ENCODE assay signal across 17 mouse cellular contexts in the genomic region with DNA sequence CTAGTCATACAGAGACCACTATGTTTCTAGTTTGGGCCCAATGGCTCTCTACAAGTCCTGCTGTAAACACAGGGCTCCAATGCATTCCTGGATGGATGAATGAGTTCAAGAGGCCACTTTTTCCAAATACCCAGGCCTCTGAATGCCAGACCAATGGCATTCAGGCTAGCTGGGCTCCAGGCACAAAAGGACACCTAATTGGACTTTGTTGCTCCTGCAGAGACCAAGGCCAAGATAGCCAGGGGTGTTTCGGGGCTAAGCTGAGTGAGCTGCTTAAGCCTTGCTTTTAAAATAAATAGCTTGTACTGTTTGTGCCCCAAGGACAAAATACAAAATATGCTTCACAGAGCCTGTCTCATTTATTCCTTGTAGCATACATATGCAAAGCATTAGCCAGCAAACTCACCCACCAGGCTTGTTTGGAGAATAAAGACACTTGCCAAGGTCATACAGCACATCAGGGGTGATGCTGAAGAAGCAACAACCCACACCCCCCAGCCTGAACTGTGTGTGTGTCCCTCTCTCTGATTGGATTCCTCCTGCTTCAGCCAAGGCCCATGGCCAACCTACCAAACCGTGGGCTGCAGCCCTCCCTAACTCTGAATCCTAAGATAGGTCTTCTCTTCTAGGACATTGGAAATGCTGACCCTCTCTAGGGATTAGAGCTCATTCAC. TPM values are rescaled to one million over a fixed set of nuclear protein-coding genes. Genes with fewer than 3 reads are reported as not detected.
DNase-seq lines count a peak whose midpoint lies in the region; ATAC-seq and TF ChIP-seq lines count a peak whose summit lies in the region.
"Had no signal": no experiment of that assay in that cellular context is flagged by ENCODE, and none has a peak within 500 bp of the region (broad histone marks: within the 10 kb centered on the region; RNA-seq: fewer than 3 reads in every experiment).

No protein-coding gene starts in this region.

- no peak overlapping the region for H3K27ac ChIP-seq in forebrain, embryonic 16.5 days (ENCODE audit: low read length)
- H3K27ac ChIP-seq in forebrain, postnatal 0 days (ENCODE audit: low read depth, low read length): no peak overlapping the region
- H3K27ac ChIP-seq: heart, embryonic 10.5 days; hindbrain, embryonic 13.5 days; hindbrain, postnatal 0 days had no signal

- no peaks in the 10 kb centered on the region for H3K27me3 ChIP-seq in forebrain, embryonic 16.5 days (replicated peaks; ENCODE audit: control insufficient read depth, insufficient read depth, low read length)
- H3K27me3 ChIP-seq in forebrain, postnatal 0 days (ENCODE audit: insufficient read depth, low read length): no peaks in the 10 kb centered on the region
- H3K27me3 ChIP-seq: hindbrain, embryonic 13.5 days had no signal

- TF ChIP-seq CTCF in forebrain, postnatal 0 days (IDR thresholded peaks at IDR 0.05; ENCODE audit: low read depth): no peak

- H3K4me2 ChIP-seq in forebrain, embryonic 16.5 days (ENCODE audit: low read length): no peak overlapping the region
- no peak overlapping the region for H3K4me2 ChIP-seq in forebrain, postnatal 0 days (ENCODE audit: low read depth)
- H3K4me2 ChIP-seq: hindbrain, embryonic 13.5 days had no signal

- peak; percentile 71; the same call in 1 of the 2 replicates for ATAC-seq in forebrain, embryonic 16.5 days
- ATAC-seq in forebrain, postnatal 0 days: no peak
- ATAC-seq: hindbrain, postnatal 0 days had no signal

- H3K4me1 ChIP-seq in forebrain, embryonic 16.5 days (replicated peaks; ENCODE audit: control insufficient read depth, insufficient read depth, low read length): no peaks in the 10 kb centered on the region
- H3K4me1 ChIP-seq in forebrain, postnatal 0 days (ENCODE audit: insufficient read depth): no peaks in the 10 kb centered on the region
- H3K4me1 ChIP-seq: hindbrain, embryonic 13.5 days had no signal

- H3K9me3 ChIP-seq in forebrain, embryonic 16.5 days (ENCODE audit: control insufficient read depth, low read length): no peaks in the 10 kb centered on the region
- no peaks in the 10 kb centered on the region for H3K9me3 ChIP-seq in forebrain, postnatal 0 days (ENCODE audit: low read length)
- H3K9me3 ChIP-seq: heart, embryonic 10.5 days; hindbrain, embryonic 13.5 days had no signal

- DNase-seq in adrenal gland, postnatal 10 days: peak; percentile 16
- no peak for DNase-seq in adrenal gland, adult 8-10 months
- DNase-seq in forebrain, postnatal 0 days: no peak
- peak; percentile 62 for DNase-seq in ovary, adult 18-20 months (ENCODE audit: low spot score)
- no peak for DNase-seq in ovary, postnatal 10 days (ENCODE audit: low spot score)
- DNase-seq in Muller cell, postnatal 12 days (ENCODE audit: inconsistent ontology term): peak; percentile 8
- DNase-seq in spleen, postnatal 4 days (ENCODE audit: low spot score in 2 of 2): no peak
- DNase-seq: cerebellum, adult 2 months; cerebellum, postnatal 10 days; gastrocnemius, postnatal 36 days; heart, adult 18-20 months; heart, postnatal 10 days; kidney, adult 11 months had no signal

- H3K9ac ChIP-seq in forebrain, embryonic 16.5 days (replicated peaks; ENCODE audit: low read depth, low read length): no peak overlapping the region
- H3K9ac ChIP-seq in forebrain, postnatal 0 days: no peak overlapping the region
- H3K9ac ChIP-seq: hindbrain, embryonic 13.5 days had no signal

- 25% methylated on average over 2 of the region's 2 CpGs for WGBS in forebrain, embryonic 16.5 days
- WGBS in forebrain, postnatal 0 days: 23% methylated on average over 2 of the region's 2 CpGs

- H3K4me3 ChIP-seq in forebrain, embryonic 16.5 days (replicated peaks; ENCODE audit: low read length): no peak overlapping the region
- H3K4me3 ChIP-seq in forebrain, postnatal 0 days (ENCODE audit: low read depth, low read length): no peak overlapping the region
- H3K4me3 ChIP-seq: heart, embryonic 10.5 days; hindbrain, embryonic 13.5 days had no signal

- no peaks in the 10 kb centered on the region for H3K36me3 ChIP-seq in forebrain, embryonic 16.5 days (ENCODE audit: control insufficient read depth, insufficient read depth)
- H3K36me3 ChIP-seq in forebrain, postnatal 0 days (ENCODE audit: insufficient read depth): no peaks in the 10 kb centered on the region
- H3K36me3 ChIP-seq: heart, embryonic 10.5 days; hindbrain, embryonic 13.5 days had no signal

RNA-seq across cellular contexts. Expression of a gene that starts 48.7 kb away (rescaled TPM):
- 10 to 100 TPM in 1 of 2 experiments, 1 to 10 TPM in 1; 9.9 to 12.7 TPM for total RNA-seq in adrenal gland, postnatal 10 days (2021)
- 10 to 100 TPM; 12.1 to 13.8 (median 12.5) TPM for total RNA-seq in adrenal gland, adult 8-10 months (2022)
- polyA plus RNA-seq in forebrain, embryonic 16.5 days (2015; fragmentation: Nextera tagmentation; extraction: Ambion mirVana): 38.2 and 40.6 TPM in 2 replicates
- 44.9 and 46.9 TPM in 2 replicates for total RNA-seq in forebrain, postnatal 0 days (2014; rRNA removed)
- 40.7 and 45.3 TPM in 2 replicates for polyA plus RNA-seq in forebrain, postnatal 0 days (2015; fragmentation: Nextera tagmentation; extraction: Ambion mirVana)

Comparison
In these comparisons a context has a peak if more than half of its experiments do, and no peak if none do; other contexts are left out.
1. DNase-seq: peak in adrenal gland, postnatal 10 days (single experiment), ovary, adult 18-20 months (single experiment) and Muller cell, postnatal 12 days (single experiment); none in adrenal gland, adult 8-10 months (single experiment), forebrain, postnatal 0 days (single experiment), ovary, postnatal 10 days (single experiment) and spleen, postnatal 4 days (0 of 2).